19 mouse cellular contexts compared by ENCODE assay signal in the genomic region with DNA sequence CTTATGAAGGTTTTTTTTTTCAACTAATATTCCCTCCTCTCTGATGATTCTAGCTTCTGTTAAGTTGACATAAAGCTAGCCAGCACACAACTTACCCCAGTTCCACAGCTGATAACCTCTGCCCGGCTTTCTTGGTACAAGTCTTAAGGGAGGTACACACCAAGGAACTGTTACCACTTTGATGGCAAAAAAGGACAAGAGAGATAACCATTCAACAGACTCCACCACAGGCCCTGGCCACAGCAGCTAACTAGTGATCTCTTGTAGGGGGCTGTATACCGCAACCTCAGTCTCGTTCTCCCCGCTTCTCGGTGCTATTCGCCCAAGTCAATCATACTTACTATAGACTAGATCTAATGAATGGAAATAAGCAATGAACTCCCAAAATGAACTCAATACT.
"Had no signal": no experiment of that assay in that cellular context is flagged by ENCODE, and none has a peak within 500 bp of the region (broad histone marks: within the 10 kb centered on the region; RNA-seq: fewer than 3 reads in every experiment).

No protein-coding gene starts in this region.

- ATAC-seq: inflammation-experienced regulatory T-cells, adult 6 months; intestine, embryonic 16.5 days; midbrain, embryonic 15.5 days had no signal

- H3K4me2 ChIP-seq: limb, embryonic 13.5 days; midbrain, embryonic 11.5 days; midbrain, embryonic 15.5 days; neural tube, embryonic 12.5 days; neural tube, embryonic 15.5 days had no signal

- H3K36me3 ChIP-seq: limb, embryonic 10.5 days; limb, embryonic 13.5 days; midbrain, embryonic 15.5 days; neural tube, embryonic 12.5 days; neural tube, embryonic 15.5 days had no signal

- H3K4me3 ChIP-seq: limb, embryonic 10.5 days; limb, embryonic 13.5 days; megakaryocyte, embryonic 14.5 days; midbrain, embryonic 15.5 days; neural tube, embryonic 12.5 days; neural tube, embryonic 15.5 days had no signal

- H3K27ac ChIP-seq: limb, embryonic 10.5 days; limb, embryonic 13.5 days; macrophage; midbrain, embryonic 15.5 days; neural tube, embryonic 12.5 days; neural tube, embryonic 15.5 days had no signal

- H3K9me3 ChIP-seq: limb, embryonic 10.5 days; limb, embryonic 13.5 days; midbrain, embryonic 15.5 days; neural tube, embryonic 12.5 days; neural tube, embryonic 15.5 days had no signal

- DNase-seq: kidney, adult 18-20 months; kidney, adult 9 months; kidney, postnatal 14 days; kidney, postnatal 4 days; lung, adult 2 months; lung, postnatal 14 days; retina, postnatal 1 day; thymus, adult 18-20 months; thymus, postnatal 36 days had no signal

- H3K9ac ChIP-seq: limb, embryonic 13.5 days; midbrain, embryonic 15.5 days; neural tube, embryonic 12.5 days; neural tube, embryonic 15.5 days had no signal

- H3K27me3 ChIP-seq: limb, embryonic 13.5 days; megakaryocyte, embryonic 14.5 days; midbrain, embryonic 15.5 days; neural tube, embryonic 12.5 days; neural tube, embryonic 15.5 days had no signal

- H3K4me1 ChIP-seq: limb, embryonic 10.5 days; limb, embryonic 13.5 days; neural tube, embryonic 12.5 days; neural tube, embryonic 15.5 days had no signal
